Mouse (Mus musculus): ENCODE data around the gene Crim1. TPM values are rescaled to one million over a fixed set of nuclear protein-coding genes. Genes with fewer than 3 reads are reported as not detected.

Gene Crim1
- polyA plus RNA-seq, 1 experiment from 2014 or later, result 0.63 TPM

- Histone ChIP-seq H3K27me3 (no peaks in the 10 kb centered on the region), H3K36me3 (replicated peaks) (no peaks in the 10 kb centered on the region), H3K4me2 (no peak overlapping the region), H3K4me1 (replicated peaks) (no peaks in the 10 kb centered on the region; the same call in 1 of the 2 replicates), H3K4me3 (replicated peaks) (no peak overlapping the region), H3K9me3 (replicated peaks) (no peaks in the 10 kb centered on the region), H3K9ac (no peak overlapping the region), H3K27ac (replicated peaks) (no peak overlapping the region)
- WGBS (ENCODE audit: insufficient replicate concordance), result 59% methylated on average over 5 of the region's 5 CpGs
- ATAC-seq (ENCODE audit: insufficient read depth), result no peak
Measured at GRCm38 (mm10) chr17:78211881-78212280, 11.8 kb downstream of the Crim1 start.

DNA sequence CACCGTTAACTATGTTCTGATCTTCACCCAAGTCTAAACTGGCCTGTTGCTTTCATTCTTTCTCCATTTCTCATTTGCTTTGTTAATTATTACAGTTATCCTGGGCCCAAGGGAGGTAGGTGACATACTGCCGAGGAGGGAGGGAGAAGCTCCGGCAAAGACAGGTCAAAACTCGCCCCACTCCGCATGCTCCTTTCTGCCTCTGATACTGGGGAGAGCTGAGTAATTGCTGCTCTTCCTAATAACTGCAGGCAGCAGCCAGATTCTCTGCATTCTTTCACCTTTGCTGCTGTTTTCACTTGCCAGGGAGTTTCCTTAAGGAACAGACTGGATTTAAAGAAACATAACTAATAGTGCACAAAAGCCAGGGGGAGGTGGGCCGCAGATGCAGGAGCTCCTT lies 13.1 kb downstream of the Crim1 start:
- H3K27me3 ChIP-seq, result no peaks in the 10 kb centered on the region
- H3K4me1 ChIP-seq (replicated peaks), result no peaks in the 10 kb centered on the region; the same call in 1 of the 2 replicates
- H3K4me2 ChIP-seq, result no peak overlapping the region
- no peak overlapping the region for H3K9ac ChIP-seq
- 79% methylated on average over 6 of the region's 6 CpGs for WGBS (ENCODE audit: insufficient replicate concordance)
- ATAC-seq (ENCODE audit: insufficient read depth), result no peak
- no peaks in the 10 kb centered on the region for H3K36me3 ChIP-seq (replicated peaks)
- no peak overlapping the region for H3K4me3 ChIP-seq (replicated peaks)
- no peak overlapping the region for H3K27ac ChIP-seq (replicated peaks)
- H3K9me3 ChIP-seq (replicated peaks), result no peaks in the 10 kb centered on the region

DNA sequence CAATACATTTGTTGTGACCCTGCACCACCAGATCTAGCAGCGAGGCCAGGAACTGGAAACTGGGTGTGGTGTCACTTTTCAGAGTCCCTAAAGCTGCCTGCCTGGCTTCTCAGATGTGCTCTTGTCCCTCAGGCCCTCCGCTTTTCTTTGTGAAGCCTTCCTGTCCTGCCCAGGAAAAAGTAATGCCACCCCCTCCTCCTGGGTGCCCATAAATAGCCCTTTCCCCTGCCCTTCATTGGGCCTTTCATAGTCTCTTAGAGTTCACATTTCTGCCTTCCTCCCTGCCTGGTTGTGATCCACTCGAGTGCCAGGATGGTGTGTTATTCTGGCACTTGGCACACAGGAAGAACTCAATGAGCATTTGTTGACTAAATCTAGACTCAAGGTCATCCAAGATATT lies 16.5 kb downstream of the Crim1 start:
- Histone ChIP-seq H3K4me2 (no peak overlapping the region), H3K27ac (replicated peaks) (no peak overlapping the region), H3K9ac (no peak overlapping the region), H3K4me1 (replicated peaks) (no peaks in the 10 kb centered on the region), H3K36me3 (replicated peaks) (no peaks in the 10 kb centered on the region), H3K27me3 (no peaks in the 10 kb centered on the region), H3K9me3 (replicated peaks) (no peaks in the 10 kb centered on the region), H3K4me3 (replicated peaks) (no peak overlapping the region)
- WGBS (ENCODE audit: insufficient replicate concordance), result 52% methylated on average over 3 of the region's 3 CpGs
- ATAC-seq (ENCODE audit: insufficient read depth), result no peak

GRCm38 (mm10) chr17:78217406-78217805 lies 17.4 kb downstream of the Crim1 start:
- H3K9me3 ChIP-seq (replicated peaks), result no peaks in the 10 kb centered on the region
- H3K4me3 ChIP-seq (replicated peaks), result no peak overlapping the region
- WGBS (ENCODE audit: insufficient replicate concordance), result 70% methylated on average over 6 of the region's 6 CpGs
- 0 out of 2 replicates have a peak, but pooled peaks cover 4% of the 10 kb centered on the region for H3K4me1 ChIP-seq (replicated peaks)
- H3K27ac ChIP-seq (replicated peaks), result no peak overlapping the region
- ATAC-seq (ENCODE audit: insufficient read depth), result no peak
- H3K9ac ChIP-seq, result no peak overlapping the region
- no peak overlapping the region for H3K4me2 ChIP-seq
- no peaks in the 10 kb centered on the region for H3K27me3 ChIP-seq
- H3K36me3 ChIP-seq (replicated peaks), result no peaks in the 10 kb centered on the region

GRCm38 (mm10) chr17:78218506-78219232 lies 18.6 kb downstream of the Crim1 start:
- Histone ChIP-seq H3K4me3 (replicated peaks) (no peak overlapping the region), H3K4me2 (no peak overlapping the region), H3K27ac (replicated peaks) (no peak overlapping the region), H3K9me3 (replicated peaks) (no peaks in the 10 kb centered on the region), H3K4me1 (replicated peaks) (0 out of 2 replicates have a peak, but pooled peaks cover 4% of the 10 kb centered on the region), H3K36me3 (replicated peaks) (no peaks in the 10 kb centered on the region), H3K27me3 (no peaks in the 10 kb centered on the region), H3K9ac (no peak overlapping the region)
- 47% methylated on average over 10 of the region's 10 CpGs for WGBS (ENCODE audit: insufficient replicate concordance)
- ATAC-seq (ENCODE audit: insufficient read depth), result no peak

GRCm38 (mm10) chr17:78221007-78221642 lies 21.1 kb downstream of the Crim1 start:
- H3K4me1 ChIP-seq (replicated peaks), result 0 out of 2 replicates have a peak, but pooled peaks cover 4% of the 10 kb centered on the region
- no peak overlapping the region for H3K9ac ChIP-seq
- no peaks in the 10 kb centered on the region for H3K27me3 ChIP-seq
- no peak overlapping the region for H3K27ac ChIP-seq (replicated peaks)
- H3K36me3 ChIP-seq (replicated peaks), result no peaks in the 10 kb centered on the region
- no peak overlapping the region for H3K4me3 ChIP-seq (replicated peaks)
- 63% methylated on average over 8 of the region's 8 CpGs for WGBS (ENCODE audit: insufficient replicate concordance)
- H3K9me3 ChIP-seq (replicated peaks), result no peaks in the 10 kb centered on the region
- no peak overlapping the region for H3K4me2 ChIP-seq
- no peak for ATAC-seq (ENCODE audit: insufficient read depth)

DNA sequence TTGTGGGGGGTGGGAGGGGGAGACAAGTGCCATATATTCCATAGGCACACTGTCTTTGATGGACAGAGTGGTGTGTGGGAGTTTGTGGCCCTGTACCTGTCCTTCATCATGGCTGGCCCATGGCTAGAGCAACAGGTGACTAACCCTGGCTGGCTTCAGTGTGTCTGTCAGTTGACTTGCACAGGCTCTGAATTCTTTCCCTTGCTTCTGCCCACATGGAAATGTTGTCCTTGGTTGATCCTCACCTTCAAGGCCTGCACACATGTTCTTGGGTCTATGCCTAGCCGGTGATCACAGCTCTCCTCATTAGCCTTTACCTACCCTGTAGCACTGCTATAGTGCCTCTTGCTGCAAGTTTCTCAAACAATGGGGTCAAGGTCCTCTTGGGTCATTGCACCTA lies 21.8 kb downstream of the Crim1 start:
- no peaks in the 10 kb centered on the region for H3K9me3 ChIP-seq (replicated peaks)
- no peak overlapping the region for H3K4me3 ChIP-seq (replicated peaks)
- 0 out of 2 replicates have a peak, but pooled peaks cover 4% of the 10 kb centered on the region for H3K4me1 ChIP-seq (replicated peaks)
- H3K36me3 ChIP-seq (replicated peaks), result no peaks in the 10 kb centered on the region
- 68% methylated on average over 1 of the region's 1 CpGs for WGBS (ENCODE audit: insufficient replicate concordance)
- ATAC-seq (ENCODE audit: insufficient read depth), result no peak
- no peak overlapping the region for H3K9ac ChIP-seq
- no peak overlapping the region for H3K27ac ChIP-seq (replicated peaks)
- no peaks in the 10 kb centered on the region for H3K27me3 ChIP-seq
- no peak overlapping the region for H3K4me2 ChIP-seq

GRCm38 (mm10) chr17:78223988-78224387 lies 23.9 kb downstream of the Crim1 start:
- H3K4me3 ChIP-seq (replicated peaks), result no peak overlapping the region

DNA sequence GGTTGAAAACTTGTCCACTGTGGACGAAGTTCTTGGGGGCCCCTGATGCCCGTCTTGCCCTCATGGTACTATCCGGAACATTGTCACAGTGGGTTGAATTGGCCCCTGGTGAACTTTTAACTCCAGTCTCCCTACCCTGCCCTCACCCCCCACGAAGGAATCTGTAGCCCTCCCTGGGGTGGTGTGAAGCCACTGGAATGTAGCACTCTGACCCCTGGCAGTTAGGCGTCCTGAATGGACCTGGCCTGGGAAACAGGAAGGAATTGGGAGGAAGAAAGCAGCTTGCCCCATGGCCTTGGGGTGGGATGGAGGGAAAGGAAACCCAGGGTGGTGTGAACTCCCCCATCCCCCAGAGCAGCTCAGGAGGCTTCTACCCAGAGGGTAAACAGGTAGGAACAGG lies 25.5 kb downstream of the Crim1 start:
- no peak overlapping the region for H3K4me3 ChIP-seq (replicated peaks)
- H3K27ac ChIP-seq (replicated peaks), result no peak overlapping the region
- ATAC-seq (ENCODE audit: insufficient read depth), result no peak
- no peak overlapping the region for H3K9ac ChIP-seq
- H3K27me3 ChIP-seq, result no peaks in the 10 kb centered on the region
- H3K4me2 ChIP-seq, result no peak overlapping the region
- 0 out of 2 replicates have a peak, but pooled peaks cover 4% of the 10 kb centered on the region for H3K4me1 ChIP-seq (replicated peaks)
- 58% methylated on average over 5 of the region's 5 CpGs for WGBS (ENCODE audit: insufficient replicate concordance)
- H3K9me3 ChIP-seq (replicated peaks), result no peaks in the 10 kb centered on the region
- H3K36me3 ChIP-seq (replicated peaks), result no peaks in the 10 kb centered on the region

More at GRCm38 (mm10) chr17:78223988-78224387, 23.9 kb downstream of the Crim1 start:
- H3K4me1 ChIP-seq (replicated peaks), result 0 out of 2 replicates have a peak, but pooled peaks cover 4% of the 10 kb centered on the region
- WGBS (ENCODE audit: insufficient replicate concordance), result 61% methylated on average over 10 of the region's 10 CpGs
- H3K9me3 ChIP-seq (replicated peaks), result no peaks in the 10 kb centered on the region
- no peak overlapping the region for H3K9ac ChIP-seq
- no peaks in the 10 kb centered on the region for H3K27me3 ChIP-seq
- no peaks in the 10 kb centered on the region for H3K36me3 ChIP-seq (replicated peaks)
- ATAC-seq (ENCODE audit: insufficient read depth), result no peak
- H3K4me2 ChIP-seq, result no peak overlapping the region
- H3K27ac ChIP-seq (replicated peaks), result no peak overlapping the region

DNA sequence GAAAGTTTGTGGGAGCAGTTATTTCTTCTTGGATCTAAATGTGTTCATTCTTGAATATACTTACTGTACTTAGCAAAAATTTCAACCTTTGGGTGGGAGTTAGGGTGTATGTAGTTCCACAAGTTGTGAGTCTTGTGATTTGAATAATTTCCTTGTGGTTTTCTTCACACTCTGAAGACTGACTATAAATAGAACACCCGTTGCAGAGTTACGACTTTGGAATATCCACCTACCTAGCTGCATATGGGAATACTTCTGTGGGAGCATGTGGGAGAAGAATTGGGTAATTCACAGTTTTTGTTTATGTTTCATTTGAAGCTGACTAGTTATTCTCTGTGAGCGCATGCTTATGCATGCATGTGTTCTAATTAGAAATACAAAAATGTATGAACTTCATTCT lies 27.2 kb downstream of the Crim1 start:
- no peak overlapping the region for H3K9ac ChIP-seq

DNA sequence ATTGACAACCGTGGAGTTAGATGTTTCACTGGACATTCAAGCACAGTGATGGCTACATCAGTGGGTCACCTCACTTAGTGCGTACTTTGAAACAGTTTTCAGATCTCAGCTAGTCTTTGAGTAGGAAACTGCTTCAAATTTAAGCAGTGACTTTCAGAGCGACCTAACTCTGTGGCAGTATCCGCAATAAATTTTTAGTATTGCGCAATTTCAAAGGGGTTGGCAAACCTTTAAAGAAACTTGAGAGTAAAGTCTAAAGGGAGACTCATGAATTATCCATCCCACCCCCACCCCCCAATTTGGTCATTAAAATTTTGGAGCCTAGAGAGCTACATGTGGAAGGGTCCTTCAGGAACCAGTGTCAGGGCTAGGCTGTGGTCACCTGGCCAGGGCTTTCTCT lies 31.5 kb downstream of the Crim1 start:
- Histone ChIP-seq H3K36me3 (replicated peaks) (no peaks in the 10 kb centered on the region), H3K9ac (no peak overlapping the region), H3K9me3 (replicated peaks) (no peaks in the 10 kb centered on the region), H3K4me3 (replicated peaks) (no peak overlapping the region), H3K27me3 (no peaks in the 10 kb centered on the region), H3K4me1 (replicated peaks) (peaks cover 7% of the 10 kb centered on the region; the same call in 1 of the 2 replicates), H3K27ac (replicated peaks) (no peak overlapping the region), H3K4me2 (no peak overlapping the region)
- 69% methylated on average over 5 of the region's 5 CpGs for WGBS (ENCODE audit: insufficient replicate concordance)
- ATAC-seq (ENCODE audit: insufficient read depth), result no peak

More for the DNA sequence above, 27.2 kb downstream of the Crim1 start:
- ATAC-seq (ENCODE audit: insufficient read depth), result no peak
- H3K4me2 ChIP-seq, result no peak overlapping the region
- no peaks in the 10 kb centered on the region for H3K36me3 ChIP-seq (replicated peaks)
- H3K9me3 ChIP-seq (replicated peaks), result no peaks in the 10 kb centered on the region
- H3K27me3 ChIP-seq, result no peaks in the 10 kb centered on the region
- H3K27ac ChIP-seq (replicated peaks), result no peak overlapping the region
- WGBS (ENCODE audit: insufficient replicate concordance), result 47% methylated on average over 3 of the region's 3 CpGs
- no peaks in the 10 kb centered on the region for H3K4me1 ChIP-seq (replicated peaks)
- H3K4me3 ChIP-seq (replicated peaks), result no peak overlapping the region
